Mouse (Mus musculus): ENCODE data around the gene Prss16. TPM values are rescaled to one million over a fixed set of nuclear protein-coding genes. Genes with fewer than 3 reads are reported as not detected.

The Prss16 gene
- polyA plus RNA-seq, 1 experiment = 0.73 TPM

- no peak for DNase-seq (ENCODE audit: low spot score)
These were observed 2.4 kb downstream of the Prss16 start for GRCm38 (mm10) chr13:22007121-22007510.

- no peak for DNase-seq (ENCODE audit: low spot score)
These were observed 3.0 kb downstream of the Prss16 start for GRCm38 (mm10) chr13:22006334-22007120.

DNA sequence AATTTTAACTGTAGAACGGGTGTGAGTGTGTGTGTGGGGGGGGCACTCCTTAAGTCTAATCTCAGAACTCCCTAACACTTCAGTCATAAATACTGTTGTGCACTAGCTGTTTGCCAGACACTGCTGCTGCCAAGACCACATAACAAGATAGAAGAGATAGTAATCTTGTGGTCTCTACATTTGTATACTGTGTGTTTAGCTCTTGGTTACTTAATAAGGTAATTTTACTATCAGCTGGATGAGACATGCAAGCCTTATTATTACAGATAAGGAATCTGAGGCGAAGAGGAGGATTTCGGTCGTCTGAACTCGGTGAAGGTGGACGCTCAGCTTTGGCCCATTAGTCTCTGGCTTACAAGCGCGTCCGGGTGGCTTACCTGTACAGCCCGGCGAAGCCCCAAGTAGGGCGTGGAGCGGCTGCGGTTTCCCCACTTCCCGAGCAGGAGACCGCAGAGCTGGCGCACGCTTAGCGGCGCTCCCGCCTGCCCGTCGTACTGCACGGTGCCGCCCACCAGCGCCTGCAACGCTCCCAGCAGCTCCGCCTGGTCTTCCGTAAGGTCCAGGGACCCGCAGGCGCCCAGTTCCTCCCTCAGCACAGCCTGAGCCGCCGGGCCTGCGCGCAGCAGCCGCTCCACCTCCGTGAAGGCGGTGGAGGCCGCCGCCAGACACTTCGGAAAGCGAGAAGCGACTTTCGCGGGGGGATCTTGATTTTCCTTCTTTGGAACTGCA is 3.8 kb downstream of the Prss16 start:
- peak; percentile 40 for DNase-seq (ENCODE audit: low spot score)

- DNase-seq (ENCODE audit: low spot score) = no peak
These were observed 7.7 kb downstream of the Prss16 start for GRCm38 (mm10) chr13:22001823-22002222.

GRCm38 (mm10) chr13:22001346-22001745 is 8.2 kb downstream of the Prss16 start:
- DNase-seq (ENCODE audit: low spot score) = no peak

GRCm38 (mm10) chr13:21999147-21999546 is 10.4 kb downstream of the Prss16 start:
- DNase-seq (ENCODE audit: low spot score) = no peak

GRCm38 (mm10) chr13:21998412-21998811 is 11.1 kb downstream of the Prss16 start:
- no peak for DNase-seq (ENCODE audit: low spot score)

- no peak for DNase-seq (ENCODE audit: low spot score)
These were observed 11.7 kb downstream of the Prss16 start for GRCm38 (mm10) chr13:21997821-21998220.

GRCm38 (mm10) chr13:21997201-21997820 is 12.2 kb downstream of the Prss16 start:
- DNase-seq (ENCODE audit: low spot score) = no peak

DNA sequence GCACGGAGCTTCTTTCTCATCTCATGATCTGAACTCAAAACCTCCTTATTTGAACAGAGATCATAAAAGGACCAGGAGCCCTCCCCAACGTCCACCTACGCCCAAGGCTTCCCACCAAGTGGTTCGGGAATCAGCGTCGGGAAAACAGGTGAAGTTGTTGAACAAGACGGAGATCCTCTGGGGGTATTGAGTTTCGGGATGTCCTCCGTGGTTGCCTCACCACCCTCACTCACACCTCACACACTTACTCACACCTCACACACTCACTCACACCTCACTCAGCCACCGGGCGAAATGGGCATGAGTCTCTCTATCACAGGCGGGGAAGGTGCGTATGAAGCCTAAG is 12.7 kb downstream of the Prss16 start:
- DNase-seq (ENCODE audit: low spot score) = no peak

DNA sequence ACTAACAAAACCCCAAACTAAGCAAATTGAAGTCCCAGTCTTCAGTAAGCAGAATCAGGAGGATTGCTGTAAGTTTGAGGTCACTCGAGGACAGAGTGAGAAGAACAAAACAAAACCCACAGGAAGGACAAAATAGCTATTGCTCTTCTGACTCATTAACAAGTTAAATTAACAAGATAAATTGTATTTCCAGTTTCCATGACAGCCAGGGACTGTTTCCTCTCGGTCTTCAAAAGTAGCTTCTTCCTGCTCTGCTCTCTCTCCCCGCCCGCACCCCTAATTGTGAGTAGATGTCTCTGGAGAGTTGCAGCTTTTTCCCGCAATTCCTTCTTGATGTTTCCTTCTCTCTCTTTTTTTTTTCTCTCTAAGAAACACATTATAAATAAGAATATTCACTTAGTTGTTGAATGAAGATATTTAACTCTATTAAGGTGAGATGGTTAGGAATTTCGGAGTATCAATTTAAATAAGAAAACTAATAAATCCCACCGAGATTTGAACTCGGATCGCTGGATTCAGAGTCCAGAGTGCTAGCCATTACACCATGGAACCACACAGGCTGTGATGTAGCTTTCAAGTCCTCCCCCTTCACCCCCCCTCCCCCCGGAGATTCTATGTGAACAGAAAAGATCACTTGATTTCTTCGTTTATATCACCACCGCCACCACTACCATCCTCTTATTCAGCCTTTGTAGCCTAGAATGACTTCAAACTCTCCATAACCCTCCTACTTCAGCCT is 13.3 kb downstream of the Prss16 start:
- DNase-seq (ENCODE audit: low spot score) = no peak

GRCm38 (mm10) chr13:21995331-21995914 is 14.1 kb downstream of the Prss16 start:
- no peak for DNase-seq (ENCODE audit: low spot score)

GRCm38 (mm10) chr13:21994896-21995295 is 14.6 kb downstream of the Prss16 start:
- no peak for DNase-seq (ENCODE audit: low spot score)

DNA sequence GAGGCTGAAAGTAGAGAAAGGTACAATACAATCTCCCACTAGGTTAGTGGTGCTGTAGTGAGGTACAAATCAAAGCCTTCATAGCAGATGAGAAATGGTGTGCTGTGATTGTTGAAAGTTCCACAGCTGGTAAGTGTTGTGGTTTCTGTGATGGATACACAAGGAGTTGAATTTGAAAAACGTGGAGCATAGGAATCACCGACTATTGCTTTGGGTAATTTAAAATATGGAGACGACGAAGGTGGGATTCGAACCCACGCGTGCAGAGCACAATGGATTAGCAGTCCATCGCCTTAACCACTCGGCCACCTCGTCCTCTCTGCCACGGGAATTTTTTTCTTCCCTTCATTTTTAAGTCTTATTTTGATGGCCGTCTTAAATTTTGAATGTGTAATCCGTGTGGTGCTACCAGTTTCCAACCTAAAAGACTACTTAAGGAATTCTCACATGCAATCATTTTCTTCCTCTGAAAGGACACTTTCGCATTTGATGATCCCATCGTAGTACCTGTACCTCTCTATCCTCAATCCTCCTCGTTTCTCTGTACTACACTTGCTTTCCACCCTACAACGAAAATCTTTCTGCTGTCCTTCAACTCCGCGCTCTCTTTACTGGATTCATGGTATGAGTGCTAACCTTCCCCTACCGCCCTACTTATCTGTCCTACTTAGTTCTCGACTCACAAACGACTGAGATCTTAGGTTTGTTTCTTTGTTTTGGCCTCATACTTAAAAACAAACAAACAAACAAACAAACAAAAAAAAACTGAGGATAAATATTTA is 15.4 kb downstream of the Prss16 start:
- DNase-seq (ENCODE audit: low spot score) = no peak

DNA sequence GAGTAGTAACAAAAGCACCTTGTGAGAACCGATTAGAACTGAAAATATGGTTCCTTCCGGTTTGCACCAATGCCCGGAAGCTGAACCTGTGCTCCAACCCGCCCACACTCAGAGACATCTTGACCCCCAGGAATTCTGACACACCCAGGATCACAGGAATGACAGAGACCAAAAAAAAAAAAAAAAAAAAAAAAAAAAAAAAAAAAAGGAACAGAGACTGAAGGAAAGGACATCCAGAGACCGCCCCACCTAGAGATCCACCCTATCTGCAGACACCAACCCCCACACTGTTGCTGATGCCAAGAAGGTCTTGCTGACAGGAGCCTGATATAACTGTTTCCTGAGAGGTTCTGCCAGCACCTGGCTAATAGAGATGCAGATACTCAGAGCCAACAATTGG is 17.0 kb downstream of the Prss16 start:
- DNase-seq (ENCODE audit: low spot score) = no peak

GRCm38 (mm10) chr13:21984486-21984885 is 25.1 kb downstream of the Prss16 start:
- DNase-seq (ENCODE audit: low spot score) = no peak

GRCm38 (mm10) chr13:21981803-21982193 is 27.7 kb downstream of the Prss16 start:
- no peak for DNase-seq (ENCODE audit: low spot score)

- DNase-seq (ENCODE audit: low spot score) = peak; percentile 43
These were observed 28.4 kb downstream of the Prss16 start, which contains the start of gene Pom121l2 for GRCm38 (mm10) chr13:21980981-21981802. Gene Pom121l2 (plus strand): TSS chr13:21981194.

- peak; percentile 33 for DNase-seq (ENCODE audit: low spot score)
These were observed 34.6 kb downstream of the Prss16 start for GRCm38 (mm10) chr13:21974726-21975473.
